Mouse (Mus musculus) heart, postnatal 14 days (tissue): ENCODE results near the gene Dnaaf3. TPM values are rescaled to one million over a fixed set of nuclear protein-coding genes. Genes with fewer than 3 reads are reported as not detected.
A peak's percentile ranks its signal among the peaks of the same experiment; 100 is the strongest.

Source experiments
- DNase-seq, 2 experiments: peaks; one replicate each; pipeline ENCODE4 v3.0.0; 2021 to 2022
- intact Hi-C: fragments of 180-260 bp; cut with DNase I; formaldehyde crosslinking; loops from one replicate; pipeline ENCODE4 v1.15.1; 2025
- total RNA-seq, 2 experiments: library from RNA; stranded (reverse); gene quantifications; 2 replicates each; pipeline ENCODE4 v1.2.3; 2021

Gene Dnaaf3
- total RNA-seq, 2 experiments from 2014 or later = 1.8 to 1.9 TPM

DNA sequence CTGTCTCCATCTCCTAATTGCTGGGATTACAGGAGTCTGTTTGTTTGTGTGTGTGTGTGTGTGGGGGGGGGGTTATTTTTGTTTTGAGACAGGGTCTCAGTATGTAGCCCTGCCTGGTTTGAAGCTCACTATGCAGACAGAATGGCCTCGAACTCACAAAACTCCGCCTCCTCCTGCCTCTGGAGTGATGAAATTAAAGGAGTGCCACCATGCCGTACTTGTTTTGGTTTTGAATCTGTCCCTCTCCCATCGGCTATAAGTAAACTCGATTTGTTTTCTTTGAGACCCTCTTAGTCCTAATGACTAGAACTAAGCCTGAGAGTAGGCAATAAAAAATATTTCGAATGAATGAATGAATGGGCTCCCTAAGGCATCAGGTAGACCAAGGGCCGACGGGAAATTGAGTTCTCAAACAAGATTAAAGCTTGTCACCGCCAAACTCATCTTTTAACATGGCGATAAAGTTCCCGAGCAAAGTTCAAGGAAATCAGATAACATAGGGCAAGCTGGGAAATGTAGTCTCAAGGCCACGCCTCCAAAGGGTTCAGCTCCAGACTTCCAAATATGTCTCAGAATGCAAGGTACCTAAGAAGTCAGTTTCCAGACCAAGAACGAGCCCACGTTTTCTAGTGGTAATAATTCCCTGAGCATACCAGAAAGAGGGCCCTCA lies 29.7 kb downstream of the Dnaaf3 start:
- intact Hi-C loops = no loop called here
- no peak for DNase-seq

DNA sequence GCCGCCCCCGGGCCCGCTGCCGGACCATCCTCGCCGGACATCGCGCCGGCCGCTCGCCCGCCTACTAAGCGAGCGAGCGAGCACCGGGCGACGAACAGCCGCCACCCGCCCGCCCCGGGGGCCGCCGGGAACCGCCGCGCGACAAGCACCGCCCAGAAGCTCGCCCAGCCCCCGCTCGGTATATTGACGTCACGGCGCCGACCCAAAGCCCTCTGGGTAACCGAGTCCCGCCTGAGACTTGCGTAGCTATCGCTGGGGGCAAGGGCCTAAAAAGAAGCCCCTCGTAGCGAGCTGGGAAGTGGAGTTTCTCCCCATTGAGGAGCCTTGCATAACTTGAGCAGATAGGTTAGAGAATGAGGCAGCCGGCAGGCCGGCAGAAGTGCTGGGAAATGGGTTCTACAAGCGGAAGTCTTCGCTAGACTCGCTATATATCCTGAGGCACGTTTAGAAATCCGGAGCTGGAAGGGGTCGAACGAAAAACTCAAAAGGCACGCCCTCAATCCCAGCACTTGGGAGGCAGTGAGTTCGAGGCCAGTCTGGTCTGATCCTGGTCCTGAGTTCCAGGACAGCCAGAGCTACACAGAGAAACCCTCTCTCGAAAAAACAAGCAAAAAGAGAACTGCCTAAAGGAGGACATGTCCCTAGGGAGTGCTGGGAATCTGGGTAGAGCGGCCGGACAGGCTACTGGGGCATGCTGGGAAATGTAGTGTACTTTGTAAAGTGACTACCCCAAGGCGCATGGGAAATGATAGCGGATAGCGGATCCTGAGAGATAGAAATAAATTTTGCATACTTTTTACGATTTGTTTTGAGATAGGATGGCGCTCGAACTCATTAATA lies 30.5 kb downstream of the Dnaaf3 start, which contains the start of gene Ppp1r12c:
Ppp1r12c (minus strand) TSS at position 123 of the 840 bp plus-strand sequence.
- peak; percentile 96 to 97 for DNase-seq
- intact Hi-C loops = no loop called here

DNA sequence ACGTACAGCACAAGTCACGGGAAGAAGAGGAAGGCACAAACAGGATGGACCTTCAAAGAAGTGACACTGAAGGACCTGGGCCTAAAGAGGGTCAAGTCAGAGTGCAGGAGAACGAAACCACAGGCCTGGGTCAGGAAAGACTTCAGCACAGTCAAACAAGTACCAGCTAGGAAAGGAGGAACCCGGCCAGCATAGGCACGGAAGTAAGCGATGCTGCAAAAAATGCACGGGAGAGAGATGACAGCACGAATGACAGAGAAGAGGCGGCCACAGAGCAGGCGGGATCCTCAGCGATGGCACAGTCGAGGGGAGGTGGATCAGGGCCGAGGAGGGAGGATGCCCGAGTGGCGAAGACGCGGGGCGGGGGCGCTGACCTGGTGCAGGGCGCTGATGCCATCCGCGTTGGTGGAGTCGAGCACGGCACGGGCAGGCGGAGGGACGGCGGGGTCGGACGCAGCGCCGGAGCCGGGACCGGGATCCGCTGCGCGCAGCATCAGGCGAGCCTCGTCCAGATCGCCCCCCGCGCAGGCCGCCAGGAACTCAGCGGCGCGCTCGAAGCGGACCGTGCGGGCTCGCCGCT lies 31.3 kb downstream of the Dnaaf3 start:
- DNase-seq = peak; percentile 51 to 52
- intact Hi-C loops = no loop called here

DNA sequence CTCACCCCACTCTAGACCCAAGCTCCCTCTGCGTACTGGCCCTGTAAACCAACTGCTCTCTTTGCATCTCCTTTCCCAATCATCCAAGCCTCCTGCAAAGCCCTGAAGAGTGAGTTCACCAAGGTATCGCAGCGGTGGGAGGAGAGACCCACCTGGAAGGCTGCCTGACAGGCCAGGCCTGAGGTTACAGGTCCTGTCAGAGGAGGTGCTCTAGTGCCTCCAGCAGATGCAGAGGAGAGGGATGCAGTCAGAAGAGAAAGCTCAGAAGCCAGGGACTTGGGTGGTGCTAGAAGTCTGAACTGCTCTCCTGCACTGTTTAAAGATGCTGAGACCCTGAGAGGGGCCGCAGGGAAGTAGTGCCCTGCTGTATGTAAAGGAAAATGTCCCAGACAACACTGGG lies 33.2 kb downstream of the Dnaaf3 start:
- DNase-seq = no peak
- intact Hi-C loops = no loop called here

DNA sequence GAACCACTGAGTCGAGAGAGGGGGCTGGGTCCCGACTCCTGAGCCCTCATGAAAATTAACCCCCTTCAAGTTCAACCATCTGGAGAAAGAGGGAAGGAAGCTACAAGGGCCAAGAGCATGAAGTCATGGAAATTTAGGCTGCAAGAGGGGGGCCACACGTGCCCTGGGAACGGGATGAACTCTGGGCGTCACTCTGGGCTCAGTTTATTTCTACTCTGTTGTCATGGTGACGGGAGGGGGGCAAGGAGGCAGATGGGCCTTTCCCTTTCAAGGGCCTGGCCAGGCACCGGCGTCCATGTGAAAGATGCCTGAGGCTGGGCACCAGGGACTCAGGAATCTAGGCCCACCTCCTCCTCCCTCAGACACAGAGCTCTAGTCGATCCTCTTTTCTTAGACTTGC lies 34.0 kb downstream of the Dnaaf3 start:
- intact Hi-C loops = no loop called here
- DNase-seq = peak; percentile 78 to 81

DNA sequence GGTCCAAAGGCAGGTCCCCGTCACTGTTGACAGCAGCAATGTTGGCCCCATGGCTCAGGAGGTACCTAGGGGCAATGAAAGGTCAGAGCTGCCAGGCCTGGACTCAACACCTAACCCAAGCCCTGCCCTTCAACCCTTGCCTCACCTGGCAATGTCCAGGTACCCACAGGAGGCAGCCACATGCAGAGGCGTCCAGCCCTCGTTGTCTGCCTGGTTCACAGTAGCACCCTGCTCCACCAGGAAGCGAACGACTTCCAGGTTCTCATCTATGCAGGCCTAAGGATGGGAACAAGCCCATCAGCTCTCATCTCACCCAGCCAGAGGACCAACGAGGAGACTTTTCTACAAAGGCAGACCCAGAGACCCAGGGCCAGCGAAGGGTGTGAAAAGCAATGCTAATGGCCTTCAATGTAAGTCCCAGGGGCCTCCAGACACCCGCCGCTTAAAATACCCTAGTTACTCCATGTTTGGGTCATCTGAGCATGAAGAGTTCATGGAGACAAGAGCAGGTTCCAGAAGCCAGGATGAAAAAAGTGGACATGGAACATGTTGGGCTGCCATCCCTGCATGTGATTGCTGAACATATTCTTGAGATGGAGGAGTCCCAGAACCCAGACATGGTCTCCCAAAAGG lies 34.9 kb downstream of the Dnaaf3 start:
- no peak for DNase-seq
- intact Hi-C loops = no loop called here

DNA sequence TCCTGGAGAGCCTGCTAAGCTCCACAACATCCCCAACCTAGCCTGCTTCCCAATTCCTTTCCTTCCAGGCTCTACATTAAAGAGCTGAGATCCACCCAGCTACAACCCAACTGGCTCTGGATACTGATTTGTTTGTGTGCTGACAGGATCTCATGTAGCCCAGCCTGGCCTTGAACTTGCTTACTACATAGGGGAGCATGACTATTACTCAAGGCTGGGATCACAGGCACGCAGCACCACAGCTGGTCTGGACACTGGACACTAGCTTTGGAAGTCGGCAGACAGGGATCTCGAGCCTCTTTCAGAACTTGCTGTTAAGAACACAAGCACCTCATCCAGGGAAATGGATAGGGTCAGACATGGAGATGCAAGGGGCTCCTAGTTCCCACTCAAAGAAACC lies 35.8 kb downstream of the Dnaaf3 start:
- intact Hi-C loops = no loop called here
- no peak for DNase-seq

DNA sequence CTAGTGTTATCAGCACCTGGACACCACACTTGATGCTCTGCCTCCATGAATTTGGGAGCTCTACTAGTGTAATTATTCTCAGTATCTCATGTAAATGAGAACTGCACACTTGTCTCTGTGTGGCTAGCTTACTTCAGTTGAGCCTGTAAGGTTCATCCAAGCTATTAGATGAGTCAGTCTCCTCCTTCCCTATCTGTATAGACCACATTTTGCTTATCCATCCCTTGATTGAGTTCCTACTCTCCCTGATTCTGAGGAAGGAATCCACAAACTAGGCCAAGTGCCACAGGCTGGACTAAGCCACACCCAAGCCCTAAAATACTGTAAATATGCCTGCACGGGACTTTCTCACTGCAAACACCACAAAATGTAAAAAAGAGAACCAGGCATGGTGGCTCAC lies 38.3 kb downstream of the Dnaaf3 start:
- intact Hi-C loops = no loop called here
- no peak for DNase-seq

DNA sequence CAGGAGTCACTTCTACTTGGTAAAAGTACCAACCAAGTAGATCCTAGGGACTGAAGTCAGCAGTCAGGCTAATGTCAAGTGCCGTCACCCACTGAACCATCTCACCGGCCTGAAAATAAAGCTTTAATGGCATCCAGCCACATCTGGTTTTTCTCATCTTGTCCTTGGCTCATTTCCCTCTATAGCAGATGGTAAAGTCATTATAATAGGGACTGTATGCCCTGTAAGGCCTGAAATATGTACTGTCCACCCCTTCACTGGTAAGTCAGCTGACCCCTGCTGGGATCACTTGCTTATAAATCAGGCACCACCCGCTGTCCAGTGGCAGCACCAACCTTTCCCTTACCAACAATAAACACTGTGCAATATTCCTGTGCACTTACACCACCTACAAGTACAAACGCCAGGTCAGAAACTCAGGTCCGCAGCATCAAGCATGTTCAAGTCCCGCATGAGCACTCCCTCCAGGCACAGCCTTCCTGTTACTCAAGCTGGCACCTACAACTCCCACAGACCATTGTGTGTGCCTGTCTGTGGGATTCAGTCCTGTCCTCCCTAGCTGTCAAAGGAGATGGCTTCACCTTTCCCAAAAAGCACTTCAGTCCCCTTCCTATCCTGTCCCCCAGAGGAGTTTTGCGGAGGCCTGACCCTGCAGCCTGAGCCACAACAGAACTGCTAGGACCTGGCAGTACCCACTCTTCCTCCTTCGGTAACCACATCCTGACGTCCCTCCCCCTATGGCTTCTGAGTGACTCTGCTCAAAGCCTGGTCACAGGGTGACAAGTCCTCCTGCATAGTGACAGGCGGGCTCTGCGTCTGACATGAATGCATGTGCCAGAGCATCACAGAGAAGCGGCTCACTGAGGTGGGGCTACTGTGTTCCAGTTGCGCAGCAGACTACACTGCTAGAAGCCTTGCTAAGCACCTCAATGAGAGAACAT lies 39.7 kb downstream of the Dnaaf3 start:
- intact Hi-C loops = no loop called here
- DNase-seq = peak in 1 of 2 experiments; percentile 25

DNA sequence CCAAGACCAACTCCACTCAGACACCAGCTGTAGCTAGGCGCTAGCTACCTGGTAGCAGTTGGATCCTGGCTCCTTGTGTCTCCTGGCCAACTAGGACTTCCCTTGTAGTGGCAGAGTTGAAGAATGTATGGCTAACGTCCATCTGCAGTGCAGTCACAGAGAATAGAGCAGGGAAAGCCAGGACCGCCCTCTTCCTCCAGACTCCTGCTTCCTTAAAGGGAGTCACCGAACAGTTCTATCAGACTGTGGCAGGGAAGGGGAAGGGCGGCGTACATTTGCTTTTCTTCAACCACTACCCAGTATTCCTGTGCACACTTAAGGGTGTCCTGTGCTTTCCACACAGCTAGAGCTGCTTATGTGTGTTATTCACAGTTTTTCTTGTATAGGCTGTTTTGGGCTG lies 40.9 kb downstream of the Dnaaf3 start:
- intact Hi-C loops = no loop called here
- peak; percentile 56 to 62 for DNase-seq

DNA sequence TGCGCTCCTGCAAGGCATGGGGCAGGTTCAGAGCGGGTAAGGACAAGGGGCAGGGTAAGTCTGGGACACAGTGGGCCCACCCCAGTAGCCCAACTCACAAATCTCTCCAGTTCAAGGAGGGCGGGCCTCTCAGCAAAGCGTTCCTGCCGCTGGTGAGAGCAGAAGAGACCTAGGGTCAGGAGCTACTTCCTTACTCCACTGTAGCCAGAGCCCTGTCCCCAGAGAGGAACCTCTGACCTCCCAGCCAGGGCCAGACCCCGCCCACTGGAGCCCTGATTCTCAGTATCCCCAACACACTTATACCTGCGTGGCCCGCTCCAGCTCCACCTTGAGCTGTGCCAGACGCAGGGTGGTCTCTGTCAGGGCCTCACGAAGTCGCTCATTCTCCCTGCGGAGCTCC lies 50.0 kb downstream of the Dnaaf3 start:
- intact Hi-C loops = no loop called here
- DNase-seq = no peak

DNA sequence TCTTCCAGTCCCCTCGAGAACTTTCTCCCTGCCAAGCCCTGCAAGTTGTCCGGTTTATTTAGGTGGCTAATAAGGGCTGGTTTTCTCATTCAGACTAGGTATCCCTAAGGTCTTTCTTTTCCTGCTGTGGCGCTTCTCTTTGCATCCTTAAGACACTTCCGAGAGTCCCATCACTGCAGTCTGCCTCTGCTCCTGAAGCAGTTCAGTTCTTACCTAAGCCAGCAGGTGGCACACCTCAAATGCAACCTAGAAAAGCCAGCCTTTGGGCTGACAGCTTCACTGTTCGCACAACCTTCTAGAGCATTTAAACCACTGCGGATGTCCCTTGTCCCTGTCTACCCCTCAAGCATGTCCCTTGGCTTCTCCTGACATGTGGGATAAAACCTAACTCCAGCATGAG lies 52.6 kb downstream of the Dnaaf3 start:
- intact Hi-C loops = loop anchor here (2.0 kb wide), 1 partner anchor 47 kb away; no protein-coding TSS in a partner anchor
- peak; percentile 48 to 59 for DNase-seq

DNA sequence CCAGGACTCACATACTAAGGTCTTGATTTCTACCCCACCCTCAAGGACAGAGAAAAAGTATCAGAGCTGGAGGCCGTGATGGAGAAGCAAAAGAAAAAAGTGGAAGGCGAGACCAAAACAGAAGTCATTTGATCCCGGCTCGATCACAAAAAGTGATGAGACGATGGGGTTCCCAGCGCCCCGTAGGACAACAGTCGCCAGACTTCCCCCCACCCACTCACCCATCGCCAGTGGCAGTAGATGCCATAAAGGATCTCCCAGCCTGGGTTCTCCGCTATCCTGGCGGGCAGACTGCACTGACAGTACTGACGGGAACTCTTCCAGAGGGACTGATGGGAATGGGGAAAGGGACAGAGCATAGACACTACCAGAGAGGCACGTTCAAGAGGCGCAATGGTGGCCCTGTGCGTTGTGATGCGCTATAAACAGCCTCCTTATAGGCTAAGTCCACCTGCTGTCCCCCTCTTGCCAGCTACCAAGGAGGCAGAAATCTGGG lies 53.4 kb downstream of the Dnaaf3 start:
- no peak for DNase-seq
- intact Hi-C loops = no loop called here

DNA sequence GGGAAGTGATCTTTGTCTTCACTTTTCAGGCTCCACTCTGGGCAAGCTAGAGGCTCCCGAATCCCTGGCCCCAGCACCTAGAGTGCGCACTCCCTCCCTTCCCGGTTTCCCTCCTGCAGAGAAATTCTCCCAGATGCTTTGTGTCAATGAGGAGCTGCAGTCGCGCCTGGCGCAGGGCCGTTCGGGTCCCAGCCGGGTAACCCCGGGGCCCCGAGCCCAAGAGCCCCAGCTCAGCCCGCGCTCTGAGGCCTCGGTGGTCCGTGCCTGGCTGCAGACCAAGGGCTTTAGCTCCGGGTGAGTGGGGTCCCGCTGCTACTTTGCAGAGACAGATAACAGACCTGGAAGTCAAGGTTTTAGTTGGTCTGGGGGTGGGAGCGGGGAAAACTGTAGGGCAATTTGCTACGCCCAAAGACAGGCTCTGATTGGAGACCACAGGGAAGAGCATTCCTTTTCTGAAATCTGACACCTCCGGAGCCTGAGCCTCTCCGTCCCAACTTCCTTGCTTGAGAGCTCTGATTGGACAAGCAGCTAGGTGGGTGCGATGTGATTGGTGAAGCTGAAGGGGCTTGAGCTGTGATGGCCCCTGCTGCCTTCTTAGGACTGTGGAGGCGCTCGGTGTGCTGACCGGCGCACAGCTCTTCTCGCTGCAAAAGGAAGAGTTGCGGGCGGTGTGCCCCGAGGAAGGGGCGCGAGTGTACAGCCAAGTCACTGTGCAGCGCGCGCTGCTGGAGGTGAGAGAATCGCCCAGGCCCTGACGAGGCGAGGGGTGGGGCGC lies 54.0 kb downstream of the Dnaaf3 start:
- peak; percentile 76 to 78 for DNase-seq
- intact Hi-C loops = no loop called here

DNA sequence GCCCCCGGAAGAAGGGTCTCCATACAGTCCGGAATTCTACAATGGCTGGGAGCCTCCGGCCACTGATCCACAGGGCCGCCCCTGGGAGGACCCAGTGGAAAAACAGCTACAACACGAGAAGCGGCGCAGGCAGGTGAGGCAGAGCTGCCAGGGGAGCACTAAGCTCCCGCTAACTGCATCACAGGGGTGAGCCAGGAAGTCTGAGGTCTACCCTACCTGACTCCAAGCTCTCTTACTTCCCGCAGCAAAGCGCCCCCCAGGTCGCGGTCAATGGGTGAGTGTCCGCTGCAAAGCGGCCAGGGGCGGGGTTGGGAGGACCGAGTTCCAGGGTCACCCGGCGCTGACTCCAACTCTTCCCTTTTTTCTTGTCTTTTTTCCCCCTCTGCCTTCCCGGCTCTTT lies 58.3 kb downstream of the Dnaaf3 start:
- DNase-seq = no peak
- intact Hi-C loops = loop anchor here (5.0 kb wide), 1 partner anchor 802 kb away; no protein-coding TSS in a partner anchor
